Mouse (Mus musculus) hindbrain, embryonic 12.5 days (tissue): ENCODE data around the gene Soga1. TPM values are rescaled to one million over a fixed set of nuclear protein-coding genes. Genes with fewer than 3 reads are reported as not detected.

Source experiments
- ATAC-seq: fragments of 200-750 bp; cut with Nextera tagmentation; 2 replicates; pipeline ENCODE4 v1.8.0; 2017; ENCODE audit warnings: moderate TSS enrichment; ENCODE audit not compliant: low FRiP score
- H3K27ac ChIP-seq: fragments of 300-500 bp; sonication (generic); 2 replicates; pipeline ENCODE4 v1.5.1; 2016; ENCODE audit warnings: mild to moderate bottlenecking
- H3K27me3 ChIP-seq: fragments of 300-500 bp; sonication (generic); 2 replicates; pipeline ENCODE4 v1.6.1; 2016; ENCODE audit warnings: mild to moderate bottlenecking
- H3K36me3 ChIP-seq: fragments of 300-500 bp; sonication (generic); 2 replicates; pipeline ENCODE4 v1.6.1; 2016; ENCODE audit warnings: mild to moderate bottlenecking
- H3K4me1 ChIP-seq: fragments of 300-500 bp; sonication (generic); 2 replicates; pipeline ENCODE4 v1.6.1; 2016
- H3K4me2 ChIP-seq: fragments of 300-500 bp; sonication (generic); replicated peaks from 2 replicates; pipeline ENCODE4 v1.6.1; 2016; ENCODE audit warnings: mild to moderate bottlenecking
- H3K4me3 ChIP-seq: fragments of 300-500 bp; sonication (generic); 2 replicates; pipeline ENCODE4 v1.5.1; 2016; ENCODE audit warnings: mild to moderate bottlenecking
- H3K9ac ChIP-seq: fragments of 300-500 bp; sonication (generic); 2 replicates; pipeline ENCODE4 v1.6.1; 2016; ENCODE audit warnings: mild to moderate bottlenecking, moderate library complexity
- H3K9me3 ChIP-seq: fragments of 300-500 bp; sonication (generic); replicated peaks from 2 replicates; pipeline ENCODE4 v1.6.1; 2016; ENCODE audit warnings: mild to moderate bottlenecking
- WGBS: fragments of 180-500 bp; shearing (Covaris S2); methylation state at CpG from one replicate; pipeline ENCODE4 v1.1.7; 2016; 5-methylcytosine and 5-hydroxymethylcytosine counted together
- polyA plus RNA-seq: library from polyadenylated mRNA; unstranded; fragments of >200 nt; fragmentation: Nextera tagmentation; extraction: Ambion mirVana; gene quantifications from 2 replicates; pipeline ENCODE4 v1.2.1, GENCODE M21; 2016

Soga1 gene
- polyA plus RNA-seq, 1 experiment from 2014 or later: 8.6 TPM

- WGBS: 59% methylated on average over 3 of the region's 3 CpGs
- Histone ChIP-seq H3K27ac (peak overlapping the region; percentile 71), H3K27me3 (no peaks in the 10 kb centered on the region), H3K4me3 (no peak overlapping the region), H3K36me3 (peaks cover 12% of the 10 kb centered on the region; the same call in 1 of the 2 replicates), H3K4me1 (peaks cover 86% of the 10 kb centered on the region), H3K9ac (peak overlapping the region; percentile 50; the same call in 1 of the 2 replicates), H3K4me2 (no peak overlapping the region; the same call in 1 of the 2 replicates), H3K9me3 (no peaks in the 10 kb centered on the region)
- ATAC-seq: no peak
These were observed 9.7 kb downstream of the Soga1 start for GRCm38 (mm10) chr2:157069355-157069735.

- no peak for ATAC-seq
- Histone ChIP-seq H3K27me3 (no peaks in the 10 kb centered on the region), H3K9ac (0 out of 2 replicates have a peak overlapping the region, but pooled peaks have one; percentile 50), H3K9me3 (no peaks in the 10 kb centered on the region), H3K4me3 (no peak overlapping the region), H3K36me3 (peaks cover 12% of the 10 kb centered on the region; the same call in 1 of the 2 replicates), H3K4me2 (no peak overlapping the region; the same call in 1 of the 2 replicates), H3K4me1 (peaks cover 86% of the 10 kb centered on the region), H3K27ac (peak overlapping the region; percentile 71)
- WGBS: 75% methylated on average over 14 of the region's 14 CpGs
These were observed 10.2 kb downstream of the Soga1 start for GRCm38 (mm10) chr2:157068701-157069354.

- Histone ChIP-seq H3K4me2 (no peak overlapping the region), H3K9ac (no peak overlapping the region), H3K27me3 (no peaks in the 10 kb centered on the region), H3K9me3 (no peaks in the 10 kb centered on the region), H3K4me1 (peaks cover 84% of the 10 kb centered on the region), H3K36me3 (no peaks in the 10 kb centered on the region), H3K4me3 (no peak overlapping the region), H3K27ac (no peak overlapping the region)
- WGBS: 88% methylated on average over 7 of the region's 7 CpGs
- no peak for ATAC-seq
These were observed 12.2 kb downstream of the Soga1 start for GRCm38 (mm10) chr2:157066731-157067430.

GRCm38 (mm10) chr2:157065879-157066226 is 13.2 kb downstream of the Soga1 start:
- H3K9ac ChIP-seq: no peak overlapping the region
- H3K4me2 ChIP-seq: no peak overlapping the region
- ATAC-seq: no peak
- no peak overlapping the region for H3K27ac ChIP-seq
- H3K9me3 ChIP-seq: no peaks in the 10 kb centered on the region
- peaks cover 74% of the 10 kb centered on the region for H3K4me1 ChIP-seq
- no peaks in the 10 kb centered on the region for H3K36me3 ChIP-seq
- H3K27me3 ChIP-seq: no peaks in the 10 kb centered on the region
- no peak overlapping the region for H3K4me3 ChIP-seq
- 87% methylated on average over 7 of the region's 7 CpGs for WGBS

GRCm38 (mm10) chr2:157064978-157065878 is 13.8 kb downstream of the Soga1 start:
- no peak overlapping the region for H3K9ac ChIP-seq
- 84% methylated on average over 14 of the region's 14 CpGs for WGBS
- H3K9me3 ChIP-seq: no peaks in the 10 kb centered on the region
- H3K4me1 ChIP-seq: peaks cover 68% of the 10 kb centered on the region
- H3K4me2 ChIP-seq: no peak overlapping the region
- 0 out of 2 replicates have a peak overlapping the region, but pooled peaks have one; percentile 19 for H3K27ac ChIP-seq
- no peak overlapping the region for H3K4me3 ChIP-seq
- no peaks in the 10 kb centered on the region for H3K27me3 ChIP-seq
- no peak for ATAC-seq
- peaks cover 2% of the 10 kb centered on the region for H3K36me3 ChIP-seq

- Histone ChIP-seq H3K27ac (peak overlapping the region; percentile 55; the same call in 1 of the 2 replicates), H3K4me3 (no peak overlapping the region), H3K27me3 (no peaks in the 10 kb centered on the region), H3K4me1 (peaks cover 66% of the 10 kb centered on the region), H3K36me3 (peaks cover 13% of the 10 kb centered on the region), H3K4me2 (no peak overlapping the region), H3K9ac (peak overlapping the region; percentile 2; the same call in 1 of the 2 replicates), H3K9me3 (no peaks in the 10 kb centered on the region)
- whole genome bisulfite sequencing: 55% methylated on average over 7 of the region's 7 CpGs
- ATAC-seq: 0 out of 2 replicates have a peak, but pooled peaks have one; percentile 21
These were observed 14.9 kb downstream of the Soga1 start for GRCm38 (mm10) chr2:157064136-157064535.

GRCm38 (mm10) chr2:157063241-157063700 is 15.8 kb downstream of the Soga1 start:
- no peaks in the 10 kb centered on the region for H3K9me3 ChIP-seq
- H3K27ac ChIP-seq: peak overlapping the region; percentile 13
- WGBS: 72% methylated on average over 4 of the region's 4 CpGs
- no peak overlapping the region for H3K4me2 ChIP-seq
- no peak overlapping the region for H3K4me3 ChIP-seq
- H3K4me1 ChIP-seq: peaks cover 68% of the 10 kb centered on the region
- ATAC-seq: no peak
- H3K36me3 ChIP-seq: peaks cover 14% of the 10 kb centered on the region
- H3K27me3 ChIP-seq: no peaks in the 10 kb centered on the region
- H3K9ac ChIP-seq: no peak overlapping the region

GRCm38 (mm10) chr2:157060557-157061305 is 18.3 kb downstream of the Soga1 start:
- no peak overlapping the region for H3K27ac ChIP-seq
- no peaks in the 10 kb centered on the region for H3K9me3 ChIP-seq
- H3K4me2 ChIP-seq: no peak overlapping the region
- 91% methylated on average over 11 of the region's 11 CpGs for WGBS
- H3K27me3 ChIP-seq: no peaks in the 10 kb centered on the region
- H3K4me1 ChIP-seq: peaks cover 62% of the 10 kb centered on the region
- peaks cover 31% of the 10 kb centered on the region for H3K36me3 ChIP-seq
- no peak overlapping the region for H3K4me3 ChIP-seq
- no peak for ATAC-seq
- no peak overlapping the region for H3K9ac ChIP-seq

GRCm38 (mm10) chr2:157060037-157060436 is 19.0 kb downstream of the Soga1 start:
- Histone ChIP-seq H3K4me1 (peaks cover 57% of the 10 kb centered on the region), H3K27ac (no peak overlapping the region), H3K4me3 (no peak overlapping the region), H3K36me3 (peaks cover 32% of the 10 kb centered on the region), H3K9me3 (no peaks in the 10 kb centered on the region), H3K4me2 (no peak overlapping the region), H3K27me3 (no peaks in the 10 kb centered on the region), H3K9ac (no peak overlapping the region)
- 94% methylated on average over 14 of the region's 14 CpGs for WGBS
- ATAC-seq: no peak

- Histone ChIP-seq H3K4me2 (peak overlapping the region; percentile 42; the same call in 1 of the 2 replicates), H3K4me1 (peaks cover 51% of the 10 kb centered on the region), H3K4me3 (no peak overlapping the region), H3K36me3 (peaks cover 40% of the 10 kb centered on the region), H3K27me3 (no peaks in the 10 kb centered on the region), H3K9ac (peak overlapping the region; percentile 41), H3K9me3 (no peaks in the 10 kb centered on the region), H3K27ac (peak overlapping the region; percentile 87)
- ATAC-seq: peak; percentile 12; the same call in 1 of the 2 replicates
- 61% methylated on average over 8 of the region's 8 CpGs for WGBS
These were observed 19.9 kb downstream of the Soga1 start for GRCm38 (mm10) chr2:157059166-157059565.

GRCm38 (mm10) chr2:157058342-157058998 is 20.6 kb downstream of the Soga1 start:
- peaks cover 44% of the 10 kb centered on the region for H3K4me1 ChIP-seq
- peak overlapping the region; percentile 7; the same call in 1 of the 2 replicates for H3K4me3 ChIP-seq
- peak overlapping the region; percentile 42 for H3K4me2 ChIP-seq
- peak overlapping the region; percentile 33 for H3K9ac ChIP-seq
- no peaks in the 10 kb centered on the region for H3K27me3 ChIP-seq
- peak overlapping the region; percentile 87 for H3K27ac ChIP-seq
- H3K9me3 ChIP-seq: no peaks in the 10 kb centered on the region
- ATAC-seq: peak; percentile 87
- H3K36me3 ChIP-seq: peaks cover 45% of the 10 kb centered on the region
- WGBS: 15% methylated on average over 14 of the region's 18 CpGs
